Mouse (Mus musculus): Measurements from ENCODE around the gene Egr2. TPM values are rescaled to one million over a fixed set of nuclear protein-coding genes. Genes with fewer than 3 reads are reported as not detected.

Gene Egr2
- 0.80 and 0.93 TPM in 2 replicates for polyA plus RNA-seq (2014; fragmentation: Nextera tagmentation; extraction: Ambion mirVana)

DNA sequence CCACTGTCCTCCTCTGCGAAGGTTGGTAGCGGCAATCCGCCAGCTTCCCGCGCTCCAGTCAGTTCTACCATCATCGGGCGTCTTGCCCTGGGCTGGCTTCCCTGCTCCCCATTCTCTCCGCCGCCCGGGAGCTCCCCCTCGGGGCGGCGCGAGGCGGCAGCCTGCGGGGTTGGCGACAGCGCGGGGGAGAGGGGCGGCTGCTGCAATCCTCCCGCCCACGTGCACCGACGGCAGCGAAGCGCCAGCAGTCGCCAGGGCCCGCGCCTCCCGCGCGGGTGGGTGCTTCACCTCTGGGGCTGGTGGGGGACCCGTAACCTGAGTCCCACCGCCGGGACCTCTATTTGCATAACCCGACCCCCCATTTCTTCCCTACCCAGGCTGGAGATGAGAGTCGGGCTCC is at the start of gene Egr2:
Gene Egr2, plus strand, starts transcription at position 220 of the 400 bp plus-strand sequence.
- Histone ChIP-seq H3K27me3 (ENCODE audit: control insufficient read depth, insufficient read depth, low read length) (peaks cover 60% of the 10 kb centered on the region), H3K9me3 (ENCODE audit: control insufficient read depth, low read length) (no peaks in the 10 kb centered on the region), H3K4me1 (ENCODE audit: control insufficient read depth in 2 of 2, insufficient read depth in 2 of 2, low read length in 2 of 2) (peaks cover 3 to 32% of the 10 kb centered on the region in 2 experiments; a peak in 3 of 4 replicates), H3K9ac (ENCODE audit: low read length) (peak within 1 kb of the TSS; percentile 69), H3K4me2 (ENCODE audit: low read length) (peak within 1 kb of the TSS; percentile 98), H3K27ac (replicated peaks in 1 of 2; ENCODE audit: control insufficient read depth in 1 of 2, insufficient read depth in 1 of 2, low read depth in 2 of 2, low read length in 2 of 2) (no peak within 1 kb of the TSS), H3K4me3 (ENCODE audit: control insufficient read depth in 1 of 2, insufficient read depth in 1 of 2, low read depth in 1 of 2, low read length in 2 of 2) (peak within 1 kb of the TSS; percentile 71), H3K36me3 (ENCODE audit: control insufficient read depth, insufficient read depth, low read length) (no peaks in the 10 kb centered on the region)
- WGBS = under 1% methylated on average over 36 of the region's 37 CpGs
- ATAC-seq (ENCODE audit: insufficient number of reproducible peaks, insufficient read depth, low FRiP score, low read depth) = no peak

DNA sequence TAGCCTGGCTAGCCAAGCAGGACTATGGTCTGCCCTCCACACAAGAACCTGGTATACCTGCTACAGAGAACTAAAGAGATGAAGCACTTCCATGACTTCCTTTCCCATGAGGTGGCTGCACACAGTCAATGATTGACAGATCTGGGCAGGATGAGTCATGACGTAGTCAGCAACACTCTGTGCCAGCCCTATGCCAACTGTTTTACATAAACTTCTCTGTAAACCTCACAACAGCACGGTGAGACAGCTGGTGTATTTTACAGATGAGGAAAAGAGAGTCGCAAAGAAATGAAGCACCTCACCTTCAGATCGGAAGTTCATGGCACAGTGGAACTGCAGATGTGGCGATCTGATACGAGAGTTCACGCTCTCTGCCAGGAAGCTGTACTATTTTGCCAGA is 47.8 kb upstream of the Egr2 start:
- H3K4me1 ChIP-seq (ENCODE audit: control insufficient read depth in 2 of 2, insufficient read depth in 2 of 2, low read length in 2 of 2) = 0 out of 4 replicates have a peak, but pooled peaks cover 0 to 1% of the 10 kb centered on the region in 2 experiments
- peaks cover 12% of the 10 kb centered on the region for H3K9me3 ChIP-seq (ENCODE audit: control insufficient read depth, low read length)
- H3K27me3 ChIP-seq (ENCODE audit: control insufficient read depth, insufficient read depth, low read length) = no peaks in the 10 kb centered on the region
- WGBS = 86% methylated on average over 7 of the region's 7 CpGs
- no peak for ATAC-seq (ENCODE audit: insufficient number of reproducible peaks, insufficient read depth, low FRiP score, low read depth)
- H3K9ac ChIP-seq (ENCODE audit: low read length) = no peak overlapping the region
- no peak overlapping the region for H3K27ac ChIP-seq (replicated peaks in 1 of 2; ENCODE audit: control insufficient read depth in 1 of 2, insufficient read depth in 1 of 2, low read depth in 2 of 2, low read length in 2 of 2)
- H3K4me2 ChIP-seq (ENCODE audit: low read length) = no peak overlapping the region
- no peaks in the 10 kb centered on the region for H3K36me3 ChIP-seq (ENCODE audit: control insufficient read depth, insufficient read depth, low read length)
- no peak overlapping the region for H3K4me3 ChIP-seq (ENCODE audit: control insufficient read depth in 1 of 2, insufficient read depth in 1 of 2, low read depth in 1 of 2, low read length in 2 of 2)

DNA sequence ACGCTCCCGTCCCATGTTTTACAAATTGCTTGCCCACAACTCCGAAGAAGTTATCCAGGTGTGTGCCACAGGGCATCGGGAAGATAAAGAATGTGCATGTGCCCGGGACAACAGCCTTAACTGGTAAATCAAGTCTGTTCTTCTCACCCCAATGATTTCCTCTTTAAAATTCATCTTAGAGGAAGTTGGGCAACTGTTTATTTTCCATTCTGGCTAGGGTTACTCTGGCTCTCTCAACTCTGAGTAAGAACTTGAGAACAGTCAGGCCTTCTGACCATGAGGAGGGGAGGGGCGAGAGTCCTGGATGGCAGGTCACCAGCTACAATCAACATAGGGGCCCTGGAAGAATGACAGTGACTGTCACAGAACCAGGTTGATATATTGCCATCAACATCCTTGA is 45.4 kb upstream of the Egr2 start:
- no peak for ATAC-seq (ENCODE audit: insufficient number of reproducible peaks, insufficient read depth, low FRiP score, low read depth)
- WGBS = 74% methylated on average over 6 of the region's 6 CpGs
- no peak overlapping the region for H3K27ac ChIP-seq (replicated peaks in 1 of 2; ENCODE audit: control insufficient read depth in 1 of 2, insufficient read depth in 1 of 2, low read depth in 2 of 2, low read length in 2 of 2)
- no peaks in the 10 kb centered on the region for H3K36me3 ChIP-seq (ENCODE audit: control insufficient read depth, insufficient read depth, low read length)
- peaks cover 9% of the 10 kb centered on the region for H3K9me3 ChIP-seq (ENCODE audit: control insufficient read depth, low read length)
- H3K4me2 ChIP-seq (ENCODE audit: low read length) = no peak overlapping the region
- no peaks in the 10 kb centered on the region for H3K27me3 ChIP-seq (ENCODE audit: control insufficient read depth, insufficient read depth, low read length)
- no peak overlapping the region for H3K4me3 ChIP-seq (ENCODE audit: control insufficient read depth in 1 of 2, insufficient read depth in 1 of 2, low read depth in 1 of 2, low read length in 2 of 2)
- no peak overlapping the region for H3K9ac ChIP-seq (ENCODE audit: low read length)
- peaks cover 0 to 3% of the 10 kb centered on the region in 2 experiments; a peak in 1 of 4 replicates for H3K4me1 ChIP-seq (ENCODE audit: control insufficient read depth in 2 of 2, insufficient read depth in 2 of 2, low read length in 2 of 2)

DNA sequence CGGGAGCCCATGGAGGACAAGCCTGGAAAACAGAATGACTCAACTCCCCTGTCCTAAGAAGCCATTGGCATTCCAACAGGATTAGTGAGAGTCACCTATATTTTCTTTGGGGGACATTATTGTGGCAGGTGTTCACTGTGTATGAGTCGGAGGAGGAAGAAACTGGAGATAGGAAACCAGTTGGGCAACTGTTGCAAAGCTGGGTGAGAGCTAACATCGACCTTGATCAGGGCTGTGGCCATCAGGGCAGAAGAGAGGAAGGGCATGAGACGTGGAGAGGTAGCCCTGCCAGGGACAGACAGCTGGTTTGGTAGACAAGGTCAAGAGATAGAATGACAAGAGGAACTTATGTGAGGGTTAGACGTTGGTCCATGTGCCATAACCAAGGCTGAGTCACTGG is 44.6 kb upstream of the Egr2 start:
- Histone ChIP-seq H3K9ac (ENCODE audit: low read length) (no peak overlapping the region), H3K4me1 (ENCODE audit: control insufficient read depth in 2 of 2, insufficient read depth in 2 of 2, low read length in 2 of 2) (peaks cover 0 to 3% of the 10 kb centered on the region in 2 experiments; a peak in 1 of 4 replicates), H3K27me3 (ENCODE audit: control insufficient read depth, insufficient read depth, low read length) (no peaks in the 10 kb centered on the region), H3K9me3 (ENCODE audit: control insufficient read depth, low read length) (peaks cover 1% of the 10 kb centered on the region), H3K4me3 (ENCODE audit: control insufficient read depth in 1 of 2, insufficient read depth in 1 of 2, low read depth in 1 of 2, low read length in 2 of 2) (no peak overlapping the region), H3K27ac (replicated peaks in 1 of 2; ENCODE audit: control insufficient read depth in 1 of 2, insufficient read depth in 1 of 2, low read depth in 2 of 2, low read length in 2 of 2) (no peak overlapping the region), H3K36me3 (ENCODE audit: control insufficient read depth, insufficient read depth, low read length) (no peaks in the 10 kb centered on the region), H3K4me2 (ENCODE audit: low read length) (no peak overlapping the region)
- 79% methylated on average over 5 of the region's 5 CpGs for WGBS
- ATAC-seq (ENCODE audit: insufficient number of reproducible peaks, insufficient read depth, low FRiP score, low read depth) = no peak

- H3K9ac ChIP-seq (ENCODE audit: low read length) = no peak overlapping the region
- H3K27ac ChIP-seq (replicated peaks in 1 of 2; ENCODE audit: control insufficient read depth in 1 of 2, insufficient read depth in 1 of 2, low read depth in 2 of 2, low read length in 2 of 2) = no peak overlapping the region
- H3K4me3 ChIP-seq (ENCODE audit: control insufficient read depth in 1 of 2, insufficient read depth in 1 of 2, low read depth in 1 of 2, low read length in 2 of 2) = no peak overlapping the region
- H3K27me3 ChIP-seq (ENCODE audit: control insufficient read depth, insufficient read depth, low read length) = no peaks in the 10 kb centered on the region
- no peaks in the 10 kb centered on the region for H3K36me3 ChIP-seq (ENCODE audit: control insufficient read depth, insufficient read depth, low read length)
- H3K9me3 ChIP-seq (ENCODE audit: control insufficient read depth, low read length) = no peaks in the 10 kb centered on the region
- H3K4me2 ChIP-seq (ENCODE audit: low read length) = no peak overlapping the region
- peaks cover 0 to 3% of the 10 kb centered on the region in 2 experiments; a peak in 1 of 4 replicates for H3K4me1 ChIP-seq (ENCODE audit: control insufficient read depth in 2 of 2, insufficient read depth in 2 of 2, low read length in 2 of 2)
- WGBS = 69% methylated on average over 11 of the region's 11 CpGs
- ATAC-seq (ENCODE audit: insufficient number of reproducible peaks, insufficient read depth, low FRiP score, low read depth) = no peak
Measured at GRCm38 (mm10) chr10:67492161-67492571, 43.1 kb upstream of the Egr2 start.

DNA sequence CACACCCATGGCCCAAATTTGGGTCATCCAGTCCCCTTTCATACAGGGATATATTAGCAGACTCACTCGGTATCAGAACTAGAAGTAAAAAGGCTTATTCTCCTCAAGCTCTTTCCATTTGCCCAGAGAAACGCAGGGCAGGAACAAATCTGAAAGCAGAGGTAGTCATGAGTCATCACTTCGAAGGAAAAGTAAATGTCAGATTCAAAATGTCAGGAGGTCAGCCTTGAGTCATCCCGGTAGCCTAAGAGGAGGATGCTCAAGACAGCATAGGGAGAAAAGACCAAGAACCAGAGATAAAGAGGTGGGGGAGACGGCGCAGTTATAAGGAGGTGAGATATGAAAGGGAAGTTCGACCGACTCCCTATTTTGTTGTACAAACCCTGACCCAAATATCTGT is 41.7 kb upstream of the Egr2 start:
- no peak overlapping the region for H3K4me2 ChIP-seq (ENCODE audit: low read length)
- H3K4me1 ChIP-seq (ENCODE audit: control insufficient read depth in 2 of 2, insufficient read depth in 2 of 2, low read length in 2 of 2) = peaks cover 0 to 3% of the 10 kb centered on the region in 2 experiments; a peak in 1 of 4 replicates
- 45% methylated on average over 8 of the region's 8 CpGs for WGBS
- ATAC-seq (ENCODE audit: insufficient number of reproducible peaks, insufficient read depth, low FRiP score, low read depth) = no peak
- H3K27ac ChIP-seq (replicated peaks in 1 of 2; ENCODE audit: control insufficient read depth in 1 of 2, insufficient read depth in 1 of 2, low read depth in 2 of 2, low read length in 2 of 2) = no peak overlapping the region
- no peak overlapping the region for H3K4me3 ChIP-seq (ENCODE audit: control insufficient read depth in 1 of 2, insufficient read depth in 1 of 2, low read depth in 1 of 2, low read length in 2 of 2)
- no peak overlapping the region for H3K9ac ChIP-seq (ENCODE audit: low read length)
- H3K27me3 ChIP-seq (ENCODE audit: control insufficient read depth, insufficient read depth, low read length) = no peaks in the 10 kb centered on the region
- no peaks in the 10 kb centered on the region for H3K36me3 ChIP-seq (ENCODE audit: control insufficient read depth, insufficient read depth, low read length)
- H3K9me3 ChIP-seq (ENCODE audit: control insufficient read depth, low read length) = no peaks in the 10 kb centered on the region

DNA sequence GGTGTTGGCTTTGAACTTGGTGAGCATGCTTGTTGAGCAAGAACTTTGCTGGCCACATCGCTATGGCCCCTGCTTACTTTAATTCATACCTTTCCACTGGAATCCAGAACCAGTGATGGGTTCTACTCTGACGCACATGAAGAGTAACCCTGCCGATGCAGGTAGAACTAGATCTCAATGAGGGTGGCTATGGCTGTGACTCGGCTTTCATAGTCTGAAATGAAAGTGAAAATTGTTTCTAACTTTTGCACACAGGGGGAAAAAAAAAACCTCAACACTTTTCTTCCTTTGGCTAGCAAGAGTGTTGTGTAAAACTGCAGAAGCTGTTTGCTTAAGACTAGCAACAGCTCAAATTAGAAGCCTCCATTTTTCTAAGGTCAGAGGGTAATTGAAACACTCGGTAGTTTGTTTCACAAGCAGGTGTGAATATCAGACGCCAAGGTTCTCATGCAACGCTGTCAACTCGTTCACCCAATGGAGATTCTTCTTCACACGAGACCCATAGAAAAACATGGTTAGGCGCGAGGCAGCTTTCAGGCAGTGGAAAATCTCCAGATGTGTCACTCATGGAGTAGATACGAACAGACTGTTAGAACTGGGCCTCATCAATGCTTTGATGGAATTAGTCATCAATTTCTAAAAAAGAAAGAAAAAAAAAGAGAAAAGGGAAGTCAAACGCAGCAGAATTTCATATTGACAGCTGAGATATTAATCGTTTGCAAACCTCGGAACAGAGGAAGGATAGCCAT is 38.0 kb upstream of the Egr2 start:
- Histone ChIP-seq H3K9ac (ENCODE audit: low read length) (no peak overlapping the region), H3K9me3 (ENCODE audit: control insufficient read depth, low read length) (no peaks in the 10 kb centered on the region), H3K36me3 (ENCODE audit: control insufficient read depth, insufficient read depth, low read length) (no peaks in the 10 kb centered on the region), H3K4me1 (ENCODE audit: control insufficient read depth in 2 of 2, insufficient read depth in 2 of 2, low read length in 2 of 2) (peaks cover 0 to 3% of the 10 kb centered on the region in 2 experiments; a peak in 1 of 4 replicates), H3K4me3 (ENCODE audit: control insufficient read depth in 1 of 2, insufficient read depth in 1 of 2, low read depth in 1 of 2, low read length in 2 of 2) (no peak overlapping the region), H3K4me2 (ENCODE audit: low read length) (no peak overlapping the region), H3K27ac (replicated peaks in 1 of 2; ENCODE audit: control insufficient read depth in 1 of 2, insufficient read depth in 1 of 2, low read depth in 2 of 2, low read length in 2 of 2) (no peak overlapping the region), H3K27me3 (ENCODE audit: control insufficient read depth, insufficient read depth, low read length) (no peaks in the 10 kb centered on the region)
- 79% methylated on average over 15 of the region's 15 CpGs for WGBS
- no peak for ATAC-seq (ENCODE audit: insufficient number of reproducible peaks, insufficient read depth, low FRiP score, low read depth)

Data from heart, embryonic 14.5 days (tissue).